17 mouse cellular contexts compared by ENCODE assay signal in genomic region chr9:57276311-57276710, GRCm38 (mm10). TPM values are rescaled to one million over a fixed set of nuclear protein-coding genes. Genes with fewer than 3 reads are reported as not detected.
A peak's percentile ranks its signal among the peaks of the same experiment; 100 is the strongest.
DNase-seq lines count a peak whose midpoint lies in the region; ATAC-seq and TF ChIP-seq lines count a peak whose summit lies in the region.
"Had no signal": no experiment of that assay in that cellular context is flagged by ENCODE, and none has a peak within 500 bp of the region (broad histone marks: within the 10 kb centered on the region; RNA-seq: fewer than 3 reads in every experiment).

No protein-coding gene starts in this region.

- no peaks in the 10 kb centered on the region for H3K27me3 ChIP-seq in midbrain, postnatal 0 days (ENCODE audit: insufficient read depth, low read length)
- no peaks in the 10 kb centered on the region for H3K27me3 ChIP-seq in midbrain, embryonic 15.5 days (replicated peaks)
- no peaks in the 10 kb centered on the region for H3K27me3 ChIP-seq in myocyte (ENCODE audit: control insufficient read depth, insufficient read depth, insufficient read length)
- H3K27me3 ChIP-seq: CH12.LX; forebrain, embryonic 13.5 days had no signal

- H3K4me1 ChIP-seq in midbrain, postnatal 0 days (ENCODE audit: insufficient read depth, low read length), result 0 out of 2 replicates have a peak, but pooled peaks cover under 1% of the 10 kb centered on the region
- H3K4me1 ChIP-seq in midbrain, embryonic 15.5 days, result peaks cover under 1% of the 10 kb centered on the region

- intact Hi-C loops in heart, postnatal 25 days (cut with DNase I), result no loop called here

- H3K36me3 ChIP-seq in midbrain, postnatal 0 days (ENCODE audit: insufficient read depth, low read length), result no peaks in the 10 kb centered on the region
- no peaks in the 10 kb centered on the region for H3K36me3 ChIP-seq in midbrain, embryonic 15.5 days (replicated peaks)
- H3K36me3 ChIP-seq in myocyte (ENCODE audit: control insufficient read depth, insufficient read depth), result no peaks in the 10 kb centered on the region

- no peak overlapping the region for H3K27ac ChIP-seq in midbrain, postnatal 0 days (ENCODE audit: low read depth, low read length)
- no peak overlapping the region for H3K27ac ChIP-seq in midbrain, embryonic 15.5 days
- H3K27ac ChIP-seq: forebrain, embryonic 13.5 days had no signal

- ATAC-seq in midbrain, postnatal 0 days (ENCODE audit: low FRiP score), result no peak
- no peak for ATAC-seq in midbrain, embryonic 15.5 days (replicated peaks)
- ATAC-seq: forebrain, embryonic 13.5 days; intestine, postnatal 0 days had no signal

- H3K9ac ChIP-seq in midbrain, postnatal 0 days (replicated peaks; ENCODE audit: low read length, poor library complexity, severe bottlenecking), result no peak overlapping the region
- H3K9ac ChIP-seq in midbrain, embryonic 15.5 days, result no peak overlapping the region
- H3K9ac ChIP-seq: forebrain, embryonic 13.5 days had no signal

- H3K79me2 ChIP-seq in myocyte (ENCODE audit: control insufficient read depth, insufficient read depth), result no peaks in the 10 kb centered on the region

- TF ChIP-seq CTCF in midbrain, postnatal 0 days (IDR thresholded peaks at IDR 0.05), result no peak

- no peak for TF ChIP-seq POLR2A in myocyte (IDR thresholded peaks at IDR 0.05; ENCODE audit: insufficient read length, low read depth)

- H3K4me3 ChIP-seq in midbrain, postnatal 0 days (ENCODE audit: low read depth, low read length), result no peak overlapping the region
- no peak overlapping the region for H3K4me3 ChIP-seq in midbrain, embryonic 15.5 days
- H3K4me3 ChIP-seq in myocyte, result no peak overlapping the region
- H3K4me3 ChIP-seq: forebrain, embryonic 13.5 days had no signal

- no peaks in the 10 kb centered on the region for H3K9me3 ChIP-seq in midbrain, postnatal 0 days (ENCODE audit: low read length)
- no peaks in the 10 kb centered on the region for H3K9me3 ChIP-seq in midbrain, embryonic 15.5 days
- H3K9me3 ChIP-seq: forebrain, embryonic 13.5 days had no signal

- H3K4me2 ChIP-seq in midbrain, postnatal 0 days (ENCODE audit: low read depth, low read length, poor library complexity, severe bottlenecking), result no peak overlapping the region
- H3K4me2 ChIP-seq in midbrain, embryonic 15.5 days, result no peak overlapping the region
- H3K4me2 ChIP-seq in myocyte (ENCODE audit: low read depth), result no peak overlapping the region
- H3K4me2 ChIP-seq: forebrain, embryonic 13.5 days had no signal

- no peak overlapping the region for H3ac ChIP-seq in myocyte (ENCODE audit: control insufficient read depth, insufficient read length)

- DNase-seq in heart, adult 18-20 months, result peak; percentile 71 to 86
- DNase-seq in heart, postnatal 25 days (ENCODE audit: low spot score), result no peak
- peak; percentile 30 for DNase-seq in midbrain, postnatal 0 days (ENCODE audit: low spot score)
- DNase-seq in gastrocnemius, adult 8-10 months (ENCODE audit: low spot score in 2 of 2), result peak; percentile 65 to 67
- DNase-seq in retina, embryonic 14.5 days (ENCODE audit: low spot score), result no peak

TF ChIP-seq in myocyte, 11 proteins besides CTCF, POLR2A, EP300 and RAD21:
- TF ChIP-seq SRF (IDR thresholded peaks at IDR 0.05; ENCODE audit: control insufficient read depth, insufficient read length, low read depth) (no peak), USF1 (IDR thresholded peaks at IDR 0.05; ENCODE audit: low read depth) (no peak), MYOD1 (IDR thresholded peaks at IDR 0.05; ENCODE audit: control insufficient read depth in 1 of 3, insufficient read length in 2 of 3, low read depth in 2 of 3) (peak; percentile 4 to 86 (median 69)), TCF12 (IDR thresholded peaks at IDR 0.05; ENCODE audit: insufficient read depth, poor library complexity, severe bottlenecking) (peak; percentile 72), MAX (IDR thresholded peaks at IDR 0.05; ENCODE audit: low read depth) (no peak), MYOG (IDR thresholded peaks at IDR 0.05; ENCODE audit: control insufficient read depth in 1 of 3, insufficient read depth in 1 of 3, insufficient read length in 2 of 3, low read depth in 2 of 3) (peak; percentile 58 to 93 (median 61)), TCF3 (IDR thresholded peaks at IDR 0.05; ENCODE audit: insufficient read length, low read depth) (peak; percentile 50)

RNA-seq across cellular contexts. Expression of gene 1700017B05Rik, which starts 13.9 kb away (rescaled TPM):
- total RNA-seq in heart, adult 18-20 months (2021), result 10 to 100 TPM in 1 of 2 experiments, 1 to 10 TPM in 1; 8.9 to 11.5 TPM
- total RNA-seq in heart, postnatal 25 days (2021), result 10 to 100 TPM; 11.0 to 11.5 TPM
- total RNA-seq in midbrain, postnatal 0 days (2014; rRNA removed), result 10.9 and 13.0 TPM in 2 replicates
- polyA plus RNA-seq in midbrain, postnatal 0 days (2015; fragmentation: Nextera tagmentation; extraction: Ambion mirVana), result 4.5 and 5.0 TPM in 2 replicates
- 4.0 and 4.4 TPM in 2 replicates for polyA plus RNA-seq in midbrain, embryonic 15.5 days (2015; fragmentation: Nextera tagmentation; extraction: Ambion mirVana)
- total RNA-seq in gastrocnemius, adult 8-10 months (2022), result 1 to 10 TPM; 1.8 to 3.3 (median 2.5) TPM
- 30.3 TPM for polyA plus RNA-seq in myocyte (2012; fragmentation: generic; extraction: Trizol)

RNA-seq across cellular contexts. Expression of gene Trcg1, which starts 40.0 kb away (rescaled TPM):
- total RNA-seq in heart, adult 18-20 months (2021), result not detected
- total RNA-seq in heart, postnatal 25 days (2021), result not detected
- not detected in 2 replicates for total RNA-seq in midbrain, postnatal 0 days (2014; rRNA removed)
- not detected in 2 replicates for polyA plus RNA-seq in midbrain, postnatal 0 days (2015; fragmentation: Nextera tagmentation; extraction: Ambion mirVana)
- polyA plus RNA-seq in midbrain, embryonic 15.5 days (2015; fragmentation: Nextera tagmentation; extraction: Ambion mirVana), result not detected in 2 replicates
- total RNA-seq in gastrocnemius, adult 8-10 months (2022), result not detected
- polyA plus RNA-seq in myocyte (2012; fragmentation: generic; extraction: Trizol), result not detected
- total RNA-seq: adrenal gland, postnatal 36 days; CH12.LX; layer of hippocampus, adult 18-20 months had no signal
- polyA plus RNA-seq: cerebellum, adult 2 months; embryonic facial prominence, embryonic 11.5 days; forebrain, embryonic 13.5 days; heart, embryonic 14.5 days; intestine, postnatal 0 days; limb, embryonic 14.5 days; lung, embryonic 16.5 days had no signal

Comparison
In these comparisons a context has a peak if more than half of its experiments do, and no peak if none do; other contexts are left out.
1. DNase-seq: peak in heart, adult 18-20 months (2 of 2), midbrain, postnatal 0 days (single experiment) and gastrocnemius, adult 8-10 months (2 of 2); none in heart, postnatal 25 days (single experiment) and retina, embryonic 14.5 days (single experiment).